In the genomic region with DNA sequence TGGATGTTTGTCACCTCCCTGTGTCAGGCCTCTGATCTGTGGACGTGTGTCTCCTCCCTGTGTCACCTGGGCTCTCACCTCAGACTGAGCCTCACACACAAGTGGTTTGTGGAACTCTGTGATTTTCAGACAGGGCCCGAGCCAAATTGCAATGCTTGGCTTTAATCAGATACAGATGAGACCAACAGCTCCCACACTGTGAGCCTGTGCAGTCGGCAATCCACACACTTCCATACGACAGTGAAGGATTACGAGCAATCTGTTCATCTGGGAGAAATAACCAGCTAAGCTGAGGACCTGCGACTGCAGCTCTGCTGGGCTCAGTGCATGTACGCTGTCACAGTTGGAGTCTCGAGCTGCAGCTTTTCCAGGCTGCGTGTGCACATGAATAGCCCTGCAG, we compare ENCODE assay signal across 28 mouse cellular contexts. TPM values are rescaled to one million over a fixed set of nuclear protein-coding genes. Genes with fewer than 3 reads are reported as not detected.
DNase-seq lines count a peak whose midpoint lies in the region; ATAC-seq and TF ChIP-seq lines count a peak whose summit lies in the region.
"Had no signal": no experiment of that assay in that cellular context is flagged by ENCODE, and none has a peak within 500 bp of the region (broad histone marks: within the 10 kb centered on the region; RNA-seq: fewer than 3 reads in every experiment).

No protein-coding gene starts in this region.

- TF ChIP-seq POLR2A in limb, embryonic 14.5 days (IDR thresholded peaks at IDR 0.05; ENCODE audit: borderline replicate concordance, extremely low read depth, insufficient read depth, insufficient read length), result no peak

- H3K27ac ChIP-seq in heart, embryonic 12.5 days (ENCODE audit: poor library complexity, severe bottlenecking), result no peak overlapping the region
- H3K27ac ChIP-seq in embryonic facial prominence, embryonic 13.5 days, result peak overlapping the region; percentile 48; the same call in 1 of the 2 replicates
- 0 out of 2 replicates have a peak overlapping the region, but pooled peaks have one; percentile 20 for H3K27ac ChIP-seq in limb, embryonic 14.5 days (replicated peaks; ENCODE audit: low read depth, low read length)
- H3K27ac ChIP-seq: forebrain, embryonic 15.5 days; hindbrain, embryonic 13.5 days; macrophage; midbrain, embryonic 13.5 days; stomach, postnatal 0 days had no signal

- no peak overlapping the region for H3K9ac ChIP-seq in heart, embryonic 12.5 days
- no peak overlapping the region for H3K9ac ChIP-seq in embryonic facial prominence, embryonic 13.5 days
- H3K9ac ChIP-seq in limb, embryonic 14.5 days (ENCODE audit: low read depth, low read length, severe bottlenecking), result 0 out of 2 replicates have a peak overlapping the region, but pooled peaks have one; percentile 16
- H3K9ac ChIP-seq: forebrain, embryonic 15.5 days; hindbrain, embryonic 13.5 days; midbrain, embryonic 13.5 days had no signal

- H3K4me3 ChIP-seq in heart, embryonic 12.5 days, result no peak overlapping the region
- H3K4me3 ChIP-seq in embryonic facial prominence, embryonic 13.5 days, result no peak overlapping the region
- no peak overlapping the region for H3K4me3 ChIP-seq in limb, embryonic 14.5 days (replicated peaks; ENCODE audit: low read length)
- H3K4me3 ChIP-seq: forebrain, embryonic 15.5 days; hindbrain, embryonic 13.5 days; midbrain, embryonic 13.5 days; myocyte had no signal

- H3K4me1 ChIP-seq in heart, embryonic 12.5 days (replicated peaks), result no peaks in the 10 kb centered on the region
- H3K4me1 ChIP-seq in embryonic facial prominence, embryonic 13.5 days, result peaks cover 22% of the 10 kb centered on the region
- peaks cover 15% of the 10 kb centered on the region for H3K4me1 ChIP-seq in limb, embryonic 14.5 days (ENCODE audit: control insufficient read depth, insufficient read depth, low read length)
- H3K4me1 ChIP-seq: forebrain, embryonic 15.5 days; hindbrain, embryonic 13.5 days; midbrain, embryonic 13.5 days had no signal

- 64% methylated on average over 9 of the region's 9 CpGs for WGBS in heart, embryonic 12.5 days
- 31% methylated on average over 9 of the region's 9 CpGs for WGBS in embryonic facial prominence, embryonic 13.5 days
- WGBS in limb, embryonic 14.5 days, result 22% methylated on average over 9 of the region's 9 CpGs

- H3K36me3 ChIP-seq in heart, embryonic 12.5 days, result no peaks in the 10 kb centered on the region
- no peaks in the 10 kb centered on the region for H3K36me3 ChIP-seq in embryonic facial prominence, embryonic 13.5 days
- H3K36me3 ChIP-seq in limb, embryonic 14.5 days (ENCODE audit: control insufficient read depth, insufficient read depth, low read length), result no peaks in the 10 kb centered on the region
- H3K36me3 ChIP-seq: forebrain, embryonic 15.5 days; hindbrain, embryonic 13.5 days; midbrain, embryonic 13.5 days had no signal

- H3K27me3 ChIP-seq in heart, embryonic 12.5 days (replicated peaks), result peaks cover 6% of the 10 kb centered on the region; the same call in 1 of the 2 replicates
- peaks cover 7% of the 10 kb centered on the region for H3K27me3 ChIP-seq in embryonic facial prominence, embryonic 13.5 days
- H3K27me3 ChIP-seq in limb, embryonic 14.5 days (ENCODE audit: control insufficient read depth, insufficient read depth, low read length), result no peaks in the 10 kb centered on the region
- H3K27me3 ChIP-seq: forebrain, embryonic 15.5 days; hindbrain, embryonic 13.5 days; midbrain, embryonic 13.5 days had no signal

- peak; percentile 80 for DNase-seq in heart, adult 11 months
- DNase-seq in embryo, embryonic 10.5 days (ENCODE audit: low spot score), result peak; percentile 29
- peak; percentile 26 for DNase-seq in limb, embryonic 14.5 days (ENCODE audit: low spot score)
- DNase-seq in spleen, postnatal 14 days (ENCODE audit: low spot score in 2 of 2), result no peak
- DNase-seq: adrenal gland, postnatal 25 days; B cell, adult 2 months; cerebellum, adult 2 months; cerebellum, postnatal 36 days; heart, postnatal 14 days; lung, adult 2 months had no signal

- H3K4me2 ChIP-seq in heart, embryonic 12.5 days, result no peak overlapping the region
- 0 out of 2 replicates have a peak overlapping the region, but pooled peaks have one; percentile 11 for H3K4me2 ChIP-seq in embryonic facial prominence, embryonic 13.5 days
- H3K4me2 ChIP-seq in limb, embryonic 14.5 days (replicated peaks; ENCODE audit: low read depth, low read length, severe bottlenecking), result no peak overlapping the region
- H3K4me2 ChIP-seq: forebrain, embryonic 15.5 days; heart, embryonic 11.5 days; hindbrain, embryonic 13.5 days; midbrain, embryonic 13.5 days had no signal

- no peak for ATAC-seq in heart, embryonic 12.5 days (ENCODE audit: insufficient number of reproducible peaks, low FRiP score)
- no peak for ATAC-seq in embryonic facial prominence, embryonic 13.5 days (ENCODE audit: insufficient number of reproducible peaks, insufficient read depth, low FRiP score, low TSS enrichment, low read depth)
- peak; percentile 55; the same call in 1 of the 2 replicates for ATAC-seq in limb, embryonic 14.5 days (ENCODE audit: low FRiP score, low read depth)
- no peak for ATAC-seq in megakaryocyte-erythroid progenitor cell, adult 5-6 weeks (replicated peaks; ENCODE audit: low FRiP score, low TSS enrichment, poor library complexity, severe bottlenecking)
- ATAC-seq: forebrain, embryonic 15.5 days; midbrain, embryonic 13.5 days had no signal

- H3K9me3 ChIP-seq in heart, embryonic 12.5 days (replicated peaks), result no peaks in the 10 kb centered on the region
- H3K9me3 ChIP-seq in embryonic facial prominence, embryonic 13.5 days, result no peaks in the 10 kb centered on the region
- H3K9me3 ChIP-seq in limb, embryonic 14.5 days (ENCODE audit: control insufficient read depth, low read length), result no peaks in the 10 kb centered on the region
- H3K9me3 ChIP-seq: forebrain, embryonic 15.5 days; hindbrain, embryonic 13.5 days; midbrain, embryonic 13.5 days had no signal

RNA-seq across cellular contexts. Expression of gene Clec4f, which starts 36.0 kb away (rescaled TPM):
- 0.33 and 0.40 TPM in 2 replicates for polyA plus RNA-seq in heart, embryonic 12.5 days (2016; fragmentation: Nextera tagmentation; extraction: Ambion mirVana)
- 0.28 TPM in 1 of 2 replicates, not detected in the other for polyA plus RNA-seq in embryonic facial prominence, embryonic 13.5 days (2015; fragmentation: Nextera tagmentation; extraction: Ambion mirVana)
- not detected in 2 replicates for polyA plus RNA-seq in limb, embryonic 14.5 days (2012; rRNA removed)
- not detected in 2 replicates for polyA plus RNA-seq in limb, embryonic 14.5 days (2014; fragmentation: Nextera tagmentation; extraction: Ambion mirVana)
- not detected in 2 replicates for total RNA-seq in megakaryocyte-erythroid progenitor cell, adult 5-6 weeks (2014; fragmentation: Nextera tagmentation)
- not detected in 2 replicates for total RNA-seq in megakaryocyte-erythroid progenitor cell, adult 5-6 weeks (2017)
- total RNA-seq: adrenal gland, postnatal 25 days; gastrocnemius, adult 18-20 months; heart, postnatal 14 days; layer of hippocampus, postnatal 10 days; left cerebral cortex, adult 8-10 months; neutrophil, adult 5-6 weeks had no signal
- polyA plus RNA-seq: cerebellum, adult 2 months; forebrain, embryonic 15.5 days; gonadal fat pad, adult 2 months; hindbrain, embryonic 13.5 days; intestine, embryonic 14.5 days; kidney, embryonic 14.5 days; large intestine, adult 2 months; lung, adult 2 months; macrophage; midbrain, embryonic 13.5 days; myocyte had no signal

RNA-seq across cellular contexts. Expression of gene Stambp, which starts 47.4 kb away (rescaled TPM):
- polyA plus RNA-seq in heart, embryonic 12.5 days (2016; fragmentation: Nextera tagmentation; extraction: Ambion mirVana), result 24.4 and 25.8 TPM in 2 replicates
- 23.0 and 26.3 TPM in 2 replicates for polyA plus RNA-seq in embryonic facial prominence, embryonic 13.5 days (2015; fragmentation: Nextera tagmentation; extraction: Ambion mirVana)
- 20.3 and 21.3 TPM in 2 replicates for polyA plus RNA-seq in limb, embryonic 14.5 days (2012; rRNA removed)
- 27.9 and 30.2 TPM in 2 replicates for polyA plus RNA-seq in limb, embryonic 14.5 days (2014; fragmentation: Nextera tagmentation; extraction: Ambion mirVana)
- total RNA-seq in megakaryocyte-erythroid progenitor cell, adult 5-6 weeks (2014; fragmentation: Nextera tagmentation), result 22.7 and 24.9 TPM in 2 replicates
- 2.4 and 3.2 TPM in 2 replicates for total RNA-seq in megakaryocyte-erythroid progenitor cell, adult 5-6 weeks (2017)

RNA-seq across cellular contexts. Expression of gene Cd207, which starts 57.7 kb away (rescaled TPM):
- not detected in 2 replicates for polyA plus RNA-seq in heart, embryonic 12.5 days (2016; fragmentation: Nextera tagmentation; extraction: Ambion mirVana)
- not detected in 2 replicates for polyA plus RNA-seq in embryonic facial prominence, embryonic 13.5 days (2015; fragmentation: Nextera tagmentation; extraction: Ambion mirVana)
- not detected in 2 replicates for polyA plus RNA-seq in limb, embryonic 14.5 days (2012; rRNA removed)
- not detected in 2 replicates for polyA plus RNA-seq in limb, embryonic 14.5 days (2014; fragmentation: Nextera tagmentation; extraction: Ambion mirVana)
- total RNA-seq in megakaryocyte-erythroid progenitor cell, adult 5-6 weeks (2014; fragmentation: Nextera tagmentation), result not detected in 2 replicates
- not detected in 2 replicates for total RNA-seq in megakaryocyte-erythroid progenitor cell, adult 5-6 weeks (2017)
- total RNA-seq: adrenal gland, postnatal 25 days; gastrocnemius, adult 18-20 months; layer of hippocampus, postnatal 10 days; neutrophil, adult 5-6 weeks had no signal
- polyA plus RNA-seq: cerebellum, adult 2 months; forebrain, embryonic 15.5 days; gonadal fat pad, adult 2 months; heart, embryonic 11.5 days; hindbrain, embryonic 13.5 days; intestine, embryonic 14.5 days; kidney, embryonic 14.5 days; large intestine, adult 2 months; macrophage; midbrain, embryonic 13.5 days; myocyte; stomach, postnatal 0 days had no signal

Comparison
In these comparisons a context has a peak if more than half of its experiments do, and no peak if none do; other contexts are left out.
1. DNase-seq: peak in heart, adult 11 months (single experiment), embryo, embryonic 10.5 days (single experiment) and limb, embryonic 14.5 days (single experiment); none in spleen, postnatal 14 days (0 of 2).